Mouse (Mus musculus) naive thymus-derived CD4-positive, alpha-beta T cell, adult 5 months (primary cell): Measurements from ENCODE around the gene Fancb. TPM values are rescaled to one million over a fixed set of nuclear protein-coding genes. Genes with fewer than 3 reads are reported as not detected.

ENCODE experiments used
- polyA plus RNA-seq: library from polyadenylated mRNA; unstranded; fragments of 100-300 nt; shearing (Covaris generic); gene quantifications from one replicate; pipeline ENCODE4 v1.2.1, GENCODE M21; 2017

Fancb gene
- 2.6 TPM for polyA plus RNA-seq

GRCm38 (mm10) chrX:164980193-164980775 lies at the start of gene Fancb, which contains the start of gene Mospd2:
Fancb (plus strand) TSS chrX:164980592.
Mospd2 (minus strand) TSS chrX:164980375.

GRCm38 (mm10) chrX:165004779-165005324 lies 24.5 kb downstream of the Fancb start, which contains the start of gene Gm17604:
Gm17604 (minus strand) TSS chrX:165004829.

Other genes starting within 250 kb of the Fancb start
- gene Mospd2, start 217 bp upstream of the Fancb start, polyA plus RNA-seq = 7.7 TPM
- gene Gm17604, start 24.2 kb downstream of the Fancb start, polyA plus RNA-seq = not detected